Mouse (Mus musculus): ENCODE results near the gene Ggct.
A peak's percentile ranks its signal among the peaks of the same experiment; 100 is the strongest.
"Not testable (repeated sequence)": the region's sequence is repeated elsewhere in the genome, so short reads cannot be mapped to it uniquely, and the experiment has no call there.

Ggct gene

GRCm38 (mm10) chr6:54996361-54996760, 3.6 kb upstream of the Ggct start:
- no peak for DNase-seq (ENCODE audit: low spot score)

GRCm38 (mm10) chr6:54992141-54992540, 609 bp downstream of the Ggct start:
- no peak for DNase-seq (ENCODE audit: low spot score)

GRCm38 (mm10) chr6:54991189-54991588, 1.6 kb downstream of the Ggct start:
- no peak for DNase-seq (ENCODE audit: low spot score)

GRCm38 (mm10) chr6:54988141-54988540, 4.6 kb downstream of the Ggct start:
- DNase-seq (ENCODE audit: low spot score) = no peak

GRCm38 (mm10) chr6:54984096-54984495, 8.7 kb downstream of the Ggct start:
- DNase-seq (ENCODE audit: low spot score) = no peak

- DNase-seq (ENCODE audit: low spot score) = no peak
Observed at GRCm38 (mm10) chr6:54983526-54984050, 9.2 kb downstream of the Ggct start.

- DNase-seq (ENCODE audit: low spot score) = no peak
Observed at GRCm38 (mm10) chr6:54979426-54979825, 13.3 kb downstream of the Ggct start.

- DNase-seq (ENCODE audit: low spot score) = no peak
Observed at GRCm38 (mm10) chr6:54975616-54976015, 17.1 kb downstream of the Ggct start.

GRCm38 (mm10) chr6:54974501-54974900, 18.2 kb downstream of the Ggct start:
- no peak for DNase-seq (ENCODE audit: low spot score)

GRCm38 (mm10) chr6:54972929-54973211, 19.9 kb downstream of the Ggct start:
- no peak for DNase-seq (ENCODE audit: low spot score)

GRCm38 (mm10) chr6:54972111-54972928, 20.4 kb downstream of the Ggct start, which contains the start of gene Nod1:
Nod1 (minus strand) TSS chr6:54972612.
- DNase-seq (ENCODE audit: low spot score) = peak; percentile 84

- DNase-seq (ENCODE audit: low spot score) = no peak
Observed at GRCm38 (mm10) chr6:54971731-54972110, 21.0 kb downstream of the Ggct start.

- no peak for DNase-seq (ENCODE audit: low spot score)
Observed at GRCm38 (mm10) chr6:54970506-54970905, 22.2 kb downstream of the Ggct start.

GRCm38 (mm10) chr6:54969801-54970200, 22.9 kb downstream of the Ggct start:
- DNase-seq (ENCODE audit: low spot score) = no peak

- no peak for DNase-seq (ENCODE audit: low spot score)
Observed at GRCm38 (mm10) chr6:54967591-54967990, 25.2 kb downstream of the Ggct start.

- no peak for DNase-seq (ENCODE audit: low spot score)
Observed at GRCm38 (mm10) chr6:54965234-54965633, 27.5 kb downstream of the Ggct start.

GRCm38 (mm10) chr6:54964755-54965154, 28.0 kb downstream of the Ggct start:
- no peak for DNase-seq (ENCODE audit: low spot score)

- no peak for DNase-seq (ENCODE audit: low spot score)
Observed at GRCm38 (mm10) chr6:54963599-54963998, 29.2 kb downstream of the Ggct start.

GRCm38 (mm10) chr6:54957655-54958054, 35.1 kb downstream of the Ggct start:
- no peak for DNase-seq (ENCODE audit: low spot score)

- no peak for DNase-seq (ENCODE audit: low spot score)
Observed at GRCm38 (mm10) chr6:54956425-54956824, 36.3 kb downstream of the Ggct start.

- no peak for DNase-seq (ENCODE audit: low spot score)
Observed at GRCm38 (mm10) chr6:54955949-54956348, 36.8 kb downstream of the Ggct start.

- peak; percentile 55 for DNase-seq (ENCODE audit: low spot score)
Observed at GRCm38 (mm10) chr6:54954659-54955414, 37.9 kb downstream of the Ggct start.

- DNase-seq (ENCODE audit: low spot score) = not testable (repeated sequence)
Observed at GRCm38 (mm10) chr6:54953399-54953798, 39.4 kb downstream of the Ggct start.

Data from ovary, adult 18-20 months (tissue).